Mouse (Mus musculus) midbrain, embryonic 15.5 days (tissue): ENCODE measurements around the gene Dnah3. TPM values are rescaled to one million over a fixed set of nuclear protein-coding genes. Genes with fewer than 3 reads are reported as not detected.

Source experiments
- ATAC-seq: fragments of 200-750 bp; cut with Nextera tagmentation; replicated peaks from 2 replicates; pipeline ENCODE4 v1.8.0; 2017; ENCODE audit warnings: moderate TSS enrichment
- H3K27ac ChIP-seq: fragments of 300-500 bp; sonication (generic); 2 replicates; pipeline ENCODE4 v1.5.1; 2015; ENCODE audit warnings: mild to moderate bottlenecking, inconsistent platforms
- H3K27me3 ChIP-seq: fragments of 300-500 bp; sonication (generic); replicated peaks from 2 replicates; pipeline ENCODE4 v1.6.1; 2015; ENCODE audit warnings: inconsistent platforms
- H3K36me3 ChIP-seq: fragments of 300-500 bp; sonication (generic); replicated peaks from 2 replicates; pipeline ENCODE4 v1.6.1; 2015; ENCODE audit warnings: inconsistent platforms
- H3K4me1 ChIP-seq: fragments of 300-500 bp; sonication (generic); 2 replicates; pipeline ENCODE4 v1.6.1; 2015; ENCODE audit warnings: inconsistent platforms
- H3K4me2 ChIP-seq: fragments of 300-500 bp; sonication (generic); 2 replicates; pipeline ENCODE4 v1.6.1; 2015; ENCODE audit warnings: inconsistent platforms, mild to moderate bottlenecking, moderate library complexity
- H3K4me3 ChIP-seq: fragments of 300-500 bp; sonication (generic); 2 replicates; pipeline ENCODE4 v1.5.1; 2015; ENCODE audit warnings: mild to moderate bottlenecking, inconsistent platforms
- H3K9ac ChIP-seq: fragments of 300-500 bp; sonication (generic); 2 replicates; pipeline ENCODE4 v1.6.1; 2015; ENCODE audit warnings: mild to moderate bottlenecking, inconsistent platforms
- H3K9me3 ChIP-seq: fragments of 300-500 bp; sonication (generic); 2 replicates; pipeline ENCODE4 v1.6.1; 2016; ENCODE audit warnings: inconsistent platforms
- WGBS: fragments of 180-500 bp; shearing (Covaris S2); methylation state at CpG from one replicate; pipeline ENCODE4 v1.1.7; 2015; ENCODE audit warnings: mixed read lengths; 5-methylcytosine and 5-hydroxymethylcytosine counted together
- polyA plus RNA-seq: library from polyadenylated mRNA; unstranded; fragments of >200 nt; fragmentation: Nextera tagmentation; extraction: Ambion mirVana; gene quantifications from 2 replicates; pipeline ENCODE4 v1.2.1, GENCODE M21; 2015

The Dnah3 gene
- polyA plus RNA-seq, 1 experiment from 2014 or later, result 0.21 TPM

DNA sequence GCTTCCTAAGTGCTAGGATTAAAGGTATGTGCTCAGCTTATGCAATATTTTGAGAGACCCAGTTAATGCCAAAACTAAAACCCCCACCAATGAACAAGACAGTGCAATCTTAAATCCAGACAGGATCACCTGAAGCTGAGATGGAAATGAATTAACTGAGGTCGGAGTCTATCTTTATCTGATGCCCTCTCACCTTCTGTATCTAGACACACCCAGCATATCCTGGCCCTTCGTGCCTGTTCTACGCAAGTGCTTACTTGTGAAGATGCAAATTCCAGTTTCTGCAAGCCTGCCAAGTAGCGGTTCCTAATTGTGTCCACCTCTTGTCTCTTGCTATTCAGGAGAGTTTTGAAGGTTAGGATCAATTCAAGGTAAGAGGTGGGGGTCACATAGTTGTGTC lies 129.9 kb downstream of the Dnah3 start:
- 93% methylated on average over 4 of the region's 4 CpGs for WGBS
- Histone ChIP-seq H3K9ac (no peak overlapping the region), H3K4me2 (no peak overlapping the region), H3K27me3 (no peaks in the 10 kb centered on the region), H3K9me3 (no peaks in the 10 kb centered on the region), H3K27ac (no peak overlapping the region), H3K4me3 (no peak overlapping the region), H3K36me3 (no peaks in the 10 kb centered on the region), H3K4me1 (no peaks in the 10 kb centered on the region)
- ATAC-seq, result no peak

DNA sequence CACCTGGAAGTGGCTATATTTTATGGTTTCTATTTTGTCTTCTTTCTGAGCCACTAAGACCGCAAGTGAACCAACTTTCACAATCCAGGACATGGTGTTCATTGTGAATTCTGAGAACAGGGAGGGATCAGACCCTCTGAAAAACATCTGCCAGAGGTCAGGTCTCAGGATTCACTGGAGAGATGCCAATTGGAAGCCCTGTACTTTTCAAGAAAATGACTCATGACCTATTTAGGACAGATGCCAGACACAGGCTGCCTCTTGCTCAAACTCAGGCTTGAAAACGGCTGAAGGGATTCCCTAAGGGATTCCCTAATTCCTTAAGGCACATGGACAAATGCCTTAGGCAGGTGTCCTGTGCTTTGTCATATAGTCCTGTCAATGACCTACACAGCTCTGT lies 134.0 kb downstream of the Dnah3 start:
- Histone ChIP-seq H3K27me3 (no peaks in the 10 kb centered on the region), H3K9ac (no peak overlapping the region), H3K4me1 (no peaks in the 10 kb centered on the region), H3K27ac (no peak overlapping the region), H3K4me2 (no peak overlapping the region), H3K9me3 (no peaks in the 10 kb centered on the region), H3K36me3 (no peaks in the 10 kb centered on the region), H3K4me3 (no peak overlapping the region)
- 66% methylated on average over 2 of the region's 2 CpGs for WGBS
- no peak for ATAC-seq

DNA sequence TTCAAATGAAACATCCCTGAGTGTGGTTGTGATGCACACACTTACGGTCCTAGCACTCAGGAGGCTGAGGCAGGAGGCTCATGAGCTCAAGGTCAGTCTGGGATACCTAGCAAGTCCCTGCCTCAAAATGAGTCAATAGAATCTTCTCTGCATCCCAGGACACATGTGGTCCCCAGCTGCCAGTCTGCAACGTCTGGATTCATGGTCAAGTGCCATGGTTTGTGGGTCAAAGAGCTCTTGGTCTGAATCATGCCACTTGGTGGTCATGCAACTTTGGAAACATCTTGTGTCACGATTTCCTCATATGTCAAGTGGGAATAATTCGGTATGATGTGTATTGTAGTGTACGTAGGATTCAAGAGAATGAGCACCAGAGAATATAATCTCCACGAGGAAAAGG lies 134.5 kb downstream of the Dnah3 start:
- no peak for ATAC-seq
- no peak overlapping the region for H3K27ac ChIP-seq
- no peaks in the 10 kb centered on the region for H3K9me3 ChIP-seq
- WGBS, result 85% methylated on average over 6 of the region's 6 CpGs
- no peak overlapping the region for H3K4me2 ChIP-seq
- no peak overlapping the region for H3K4me3 ChIP-seq
- no peaks in the 10 kb centered on the region for H3K27me3 ChIP-seq
- no peaks in the 10 kb centered on the region for H3K36me3 ChIP-seq
- no peak overlapping the region for H3K9ac ChIP-seq
- no peaks in the 10 kb centered on the region for H3K4me1 ChIP-seq

DNA sequence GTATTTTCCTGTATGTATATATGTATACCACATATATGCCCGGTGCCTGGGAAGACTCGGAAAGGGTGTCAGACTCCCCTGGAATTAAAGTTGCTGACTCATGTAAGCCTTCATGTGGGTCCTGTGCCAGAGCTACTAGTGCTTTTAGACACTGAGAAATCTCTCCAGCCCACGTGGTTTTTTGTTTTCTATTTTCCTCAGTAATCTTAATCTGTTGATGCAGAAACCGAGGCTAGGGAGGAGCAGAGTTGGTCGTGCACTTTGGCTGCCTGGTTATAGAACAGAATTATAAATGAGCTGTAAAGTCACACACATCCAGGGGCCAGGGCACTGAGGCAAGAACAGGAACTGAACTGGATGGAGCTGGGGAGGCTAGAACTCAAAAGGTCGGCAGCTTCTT lies 135.1 kb downstream of the Dnah3 start:
- whole genome bisulfite sequencing, result 77% methylated on average over 6 of the region's 6 CpGs
- H3K27ac ChIP-seq, result no peak overlapping the region
- ATAC-seq, result no peak
- no peak overlapping the region for H3K4me2 ChIP-seq
- H3K9ac ChIP-seq, result no peak overlapping the region
- no peaks in the 10 kb centered on the region for H3K27me3 ChIP-seq
- no peaks in the 10 kb centered on the region for H3K36me3 ChIP-seq
- no peaks in the 10 kb centered on the region for H3K4me1 ChIP-seq
- H3K4me3 ChIP-seq, result no peak overlapping the region
- no peaks in the 10 kb centered on the region for H3K9me3 ChIP-seq

GRCm38 (mm10) chr7:119959491-119959890 lies 135.6 kb downstream of the Dnah3 start:
- Histone ChIP-seq H3K27me3 (no peaks in the 10 kb centered on the region), H3K4me1 (no peaks in the 10 kb centered on the region), H3K4me3 (no peak overlapping the region), H3K9me3 (no peaks in the 10 kb centered on the region), H3K9ac (no peak overlapping the region), H3K36me3 (no peaks in the 10 kb centered on the region), H3K4me2 (no peak overlapping the region), H3K27ac (no peak overlapping the region)
- WGBS, result 92% methylated on average over 4 of the region's 4 CpGs
- no peak for ATAC-seq

DNA sequence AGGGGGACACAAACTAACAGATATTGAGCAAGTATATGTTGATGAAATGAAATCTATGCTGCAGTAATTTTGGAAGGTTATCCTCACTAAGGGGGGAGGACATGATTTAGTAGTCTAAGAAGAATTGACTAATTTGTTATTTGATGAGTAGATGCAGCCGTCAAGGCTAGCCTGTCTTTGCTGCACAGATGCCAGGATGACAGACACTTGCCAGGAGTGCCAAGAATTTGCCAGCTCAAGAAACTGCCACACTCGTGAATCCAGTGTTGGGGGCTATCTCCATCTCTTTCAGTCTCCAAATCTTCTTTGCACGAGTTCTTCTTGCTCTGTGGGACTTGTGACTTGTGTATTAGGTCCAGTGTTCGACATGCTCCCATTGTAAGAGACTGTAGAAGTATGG lies 136.0 kb downstream of the Dnah3 start:
- H3K4me2 ChIP-seq, result no peak overlapping the region
- no peaks in the 10 kb centered on the region for H3K9me3 ChIP-seq
- no peaks in the 10 kb centered on the region for H3K4me1 ChIP-seq
- no peak for ATAC-seq
- no peaks in the 10 kb centered on the region for H3K27me3 ChIP-seq
- H3K27ac ChIP-seq, result no peak overlapping the region
- no peaks in the 10 kb centered on the region for H3K36me3 ChIP-seq
- 63% methylated on average over 4 of the region's 4 CpGs for WGBS
- H3K4me3 ChIP-seq, result no peak overlapping the region
- H3K9ac ChIP-seq, result no peak overlapping the region

DNA sequence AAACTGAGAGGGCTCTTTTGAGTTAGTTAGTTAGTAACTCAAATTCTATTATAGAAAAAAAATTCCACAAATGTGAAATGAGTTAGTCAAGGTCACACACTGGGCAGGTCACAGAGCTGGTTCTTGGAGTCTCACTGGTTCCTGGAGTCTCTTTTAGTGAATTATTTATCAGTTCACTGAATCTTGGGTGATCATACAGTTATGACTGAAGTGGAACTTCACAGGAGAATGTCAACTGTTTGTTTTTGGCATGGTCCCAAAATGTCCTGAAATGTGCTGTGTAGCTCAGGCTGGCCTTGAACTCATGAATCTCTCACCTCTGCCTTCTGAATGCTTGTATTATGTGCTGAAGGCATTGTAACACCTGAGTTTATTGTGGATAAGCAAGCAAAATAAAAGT lies 137.7 kb downstream of the Dnah3 start:
- Histone ChIP-seq H3K4me3 (no peak overlapping the region), H3K4me1 (no peaks in the 10 kb centered on the region), H3K36me3 (no peaks in the 10 kb centered on the region), H3K9me3 (no peaks in the 10 kb centered on the region), H3K27me3 (no peaks in the 10 kb centered on the region), H3K9ac (no peak overlapping the region), H3K4me2 (no peak overlapping the region), H3K27ac (no peak overlapping the region)
- ATAC-seq, result no peak

- no peaks in the 10 kb centered on the region for H3K36me3 ChIP-seq
- H3K4me1 ChIP-seq, result no peaks in the 10 kb centered on the region
- ATAC-seq, result no peak
- H3K9ac ChIP-seq, result no peak overlapping the region
- WGBS, result 81% methylated on average over 1 of the region's 1 CpGs
- H3K9me3 ChIP-seq, result no peaks in the 10 kb centered on the region
- H3K27ac ChIP-seq, result no peak overlapping the region
- H3K4me2 ChIP-seq, result no peak overlapping the region
- no peak overlapping the region for H3K4me3 ChIP-seq
- no peaks in the 10 kb centered on the region for H3K27me3 ChIP-seq
These were observed 141.0 kb downstream of the Dnah3 start for GRCm38 (mm10) chr7:119954047-119954446.

GRCm38 (mm10) chr7:119941569-119941968 lies 153.5 kb downstream of the Dnah3 start:
- H3K9me3 ChIP-seq, result no peaks in the 10 kb centered on the region
- no peak overlapping the region for H3K27ac ChIP-seq
- H3K36me3 ChIP-seq, result no peaks in the 10 kb centered on the region
- H3K4me1 ChIP-seq, result no peaks in the 10 kb centered on the region
- 63% methylated on average over 2 of the region's 2 CpGs for WGBS
- H3K4me2 ChIP-seq, result no peak overlapping the region
- no peaks in the 10 kb centered on the region for H3K27me3 ChIP-seq
- no peak overlapping the region for H3K4me3 ChIP-seq
- H3K9ac ChIP-seq, result no peak overlapping the region
- ATAC-seq, result no peak

DNA sequence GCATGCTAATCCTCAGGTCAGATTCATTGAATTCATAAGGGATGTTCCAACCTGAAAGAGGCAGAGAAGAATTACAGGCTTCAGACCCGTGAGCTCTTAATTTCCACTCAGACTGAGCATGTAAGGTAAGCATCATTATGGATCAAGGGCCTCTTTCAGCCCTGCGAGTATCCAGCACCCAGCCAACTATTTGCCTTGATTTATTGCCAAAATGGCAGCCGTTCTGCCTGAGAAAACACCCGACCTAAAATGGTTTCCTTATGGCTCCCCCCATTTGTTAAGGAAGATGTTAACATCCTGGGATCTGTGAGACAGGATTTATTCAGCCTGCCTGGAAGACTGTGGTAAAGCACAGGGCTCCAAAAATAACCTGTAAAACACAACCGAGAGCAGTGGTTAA lies 158.0 kb downstream of the Dnah3 start:
- H3K9ac ChIP-seq, result no peak overlapping the region
- H3K36me3 ChIP-seq, result no peaks in the 10 kb centered on the region
- H3K4me3 ChIP-seq, result no peak overlapping the region
- no peaks in the 10 kb centered on the region for H3K27me3 ChIP-seq
- H3K9me3 ChIP-seq, result no peaks in the 10 kb centered on the region
- ATAC-seq, result no peak
- no peak overlapping the region for H3K27ac ChIP-seq
- no peak overlapping the region for H3K4me2 ChIP-seq
- no peaks in the 10 kb centered on the region for H3K4me1 ChIP-seq
- WGBS, result 80% methylated on average over 5 of the region's 5 CpGs

DNA sequence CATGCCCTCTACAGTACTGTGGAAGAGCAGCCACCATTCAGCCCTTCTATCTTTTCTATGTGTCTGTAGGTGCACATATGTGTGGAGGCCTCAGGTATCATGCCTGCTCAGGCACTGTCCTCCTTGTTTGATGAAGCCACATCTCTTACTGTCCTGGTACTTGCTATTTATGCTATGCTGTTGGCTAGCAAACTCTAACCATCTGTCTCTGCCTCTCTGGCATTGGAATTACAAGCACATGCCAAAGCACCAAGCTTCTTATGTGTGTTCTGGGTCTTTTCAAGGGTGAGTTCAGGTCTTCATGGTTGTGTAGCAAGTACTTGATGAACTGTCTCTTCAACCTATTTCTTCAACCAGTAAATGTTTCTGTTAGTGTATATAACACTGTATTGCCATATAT lies 158.8 kb downstream of the Dnah3 start:
- no peak overlapping the region for H3K4me3 ChIP-seq
- H3K9ac ChIP-seq, result no peak overlapping the region
- H3K4me1 ChIP-seq, result no peaks in the 10 kb centered on the region
- H3K27ac ChIP-seq, result no peak overlapping the region
- H3K27me3 ChIP-seq, result no peaks in the 10 kb centered on the region
- no peaks in the 10 kb centered on the region for H3K36me3 ChIP-seq
- ATAC-seq, result no peak
- no peaks in the 10 kb centered on the region for H3K9me3 ChIP-seq
- no peak overlapping the region for H3K4me2 ChIP-seq

- H3K4me2 ChIP-seq, result no peak overlapping the region
- no peaks in the 10 kb centered on the region for H3K36me3 ChIP-seq
- no peaks in the 10 kb centered on the region for H3K27me3 ChIP-seq
- no peaks in the 10 kb centered on the region for H3K4me1 ChIP-seq
- H3K9ac ChIP-seq, result no peak overlapping the region
- H3K9me3 ChIP-seq, result no peaks in the 10 kb centered on the region
- WGBS, result 81% methylated on average over 2 of the region's 2 CpGs
- H3K4me3 ChIP-seq, result no peak overlapping the region
- H3K27ac ChIP-seq, result no peak overlapping the region
- ATAC-seq, result no peak
These were observed 166.2 kb downstream of the Dnah3 start for GRCm38 (mm10) chr7:119928783-119929440.

GRCm38 (mm10) chr7:119921054-119921453 lies 174.0 kb downstream of the Dnah3 start:
- Histone ChIP-seq H3K4me3 (no peak overlapping the region), H3K27ac (no peak overlapping the region), H3K4me1 (no peaks in the 10 kb centered on the region), H3K4me2 (no peak overlapping the region), H3K9ac (no peak overlapping the region), H3K27me3 (no peaks in the 10 kb centered on the region), H3K9me3 (no peaks in the 10 kb centered on the region), H3K36me3 (no peaks in the 10 kb centered on the region)
- no peak for ATAC-seq
- 85% methylated on average over 4 of the region's 4 CpGs for WGBS
